ENCODE assay signal across 9 mouse cellular contexts in the genomic region with DNA sequence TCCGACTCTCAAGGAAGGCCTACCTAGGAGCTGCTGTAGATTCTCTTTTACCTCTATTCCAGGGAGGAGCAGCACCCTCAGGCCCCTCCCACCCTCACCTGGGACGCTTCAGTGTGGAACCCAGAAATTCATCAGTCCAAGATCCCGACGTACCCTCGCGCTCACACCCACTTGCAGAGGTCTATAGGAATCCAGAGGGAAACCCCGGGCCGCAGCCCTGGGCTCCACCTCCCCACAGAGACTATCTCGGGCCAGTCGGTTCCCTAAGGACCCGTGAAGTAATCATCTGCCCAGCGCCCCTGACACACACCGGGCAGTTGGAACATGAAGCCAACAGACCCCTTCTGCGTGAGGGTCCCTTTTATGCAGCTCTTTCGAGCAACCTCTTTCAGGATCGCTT. TPM values are rescaled to one million over a fixed set of nuclear protein-coding genes. Genes with fewer than 3 reads are reported as not detected.
DNase-seq lines count a peak whose midpoint lies in the region; ATAC-seq and TF ChIP-seq lines count a peak whose summit lies in the region.
"Had no signal": no experiment of that assay in that cellular context is flagged by ENCODE, and none has a peak within 500 bp of the region (broad histone marks: within the 10 kb centered on the region; RNA-seq: fewer than 3 reads in every experiment).

No protein-coding gene starts in this region.

- peak overlapping the region; percentile 89 for H3K9ac ChIP-seq in kidney, embryonic 14.5 days (ENCODE audit: low read depth, low read length)
- peak overlapping the region; percentile 80 for H3K9ac ChIP-seq in limb, embryonic 14.5 days (ENCODE audit: low read depth, low read length, severe bottlenecking)
- H3K9ac ChIP-seq in stomach, postnatal 0 days (ENCODE audit: low read length) = peak overlapping the region; percentile 83

- DNase-seq in kidney, postnatal 10 days = no peak
- peak; percentile 27 for DNase-seq in Muller cell, postnatal 12 days (ENCODE audit: inconsistent ontology term)
- no peak for DNase-seq in limb, embryonic 14.5 days (ENCODE audit: low spot score)
- DNase-seq in stomach, postnatal 0 days (ENCODE audit: low spot score) = no peak
- DNase-seq in adipocyte (ENCODE audit: low spot score) = no peak
- no peak for DNase-seq in gastrocnemius, postnatal 4 days (ENCODE audit: low spot score in 2 of 2)

- H3K4me2 ChIP-seq in kidney, embryonic 14.5 days (replicated peaks; ENCODE audit: low read depth, low read length) = peak overlapping the region; percentile 88
- H3K4me2 ChIP-seq in limb, embryonic 14.5 days (replicated peaks; ENCODE audit: low read depth, low read length, severe bottlenecking) = peak overlapping the region; percentile 83
- H3K4me2 ChIP-seq in stomach, postnatal 0 days (replicated peaks; ENCODE audit: low read depth) = peak overlapping the region; percentile 63

- WGBS in kidney, embryonic 14.5 days = 2% methylated on average over 16 of the region's 16 CpGs
- 1% methylated on average over 16 of the region's 16 CpGs for WGBS in limb, embryonic 14.5 days
- 4% methylated on average over 16 of the region's 16 CpGs for WGBS in stomach, postnatal 0 days

- peaks cover 19% of the 10 kb centered on the region for H3K36me3 ChIP-seq in kidney, embryonic 14.5 days (ENCODE audit: control insufficient read depth, insufficient read depth, low read length)
- H3K36me3 ChIP-seq in limb, embryonic 14.5 days (ENCODE audit: control insufficient read depth, insufficient read depth, low read length) = peaks cover 30% of the 10 kb centered on the region
- peaks cover 6% of the 10 kb centered on the region; the same call in 1 of the 2 replicates for H3K36me3 ChIP-seq in stomach, postnatal 0 days (ENCODE audit: control insufficient read depth, insufficient read depth, low read length)

- TF ChIP-seq POLR2A in limb, embryonic 14.5 days (IDR thresholded peaks at IDR 0.05; ENCODE audit: borderline replicate concordance, extremely low read depth, insufficient read depth, insufficient read length) = no peak

- H3K27me3 ChIP-seq in kidney, embryonic 14.5 days (ENCODE audit: control insufficient read depth, insufficient read depth, low read length) = no peaks in the 10 kb centered on the region
- no peaks in the 10 kb centered on the region for H3K27me3 ChIP-seq in limb, embryonic 14.5 days (ENCODE audit: control insufficient read depth, insufficient read depth, low read length)
- no peaks in the 10 kb centered on the region for H3K27me3 ChIP-seq in stomach, postnatal 0 days (ENCODE audit: control insufficient read depth, insufficient read depth, low read length)

- no peaks in the 10 kb centered on the region for H3K9me3 ChIP-seq in kidney, embryonic 14.5 days (ENCODE audit: control insufficient read depth, low read length)
- H3K9me3 ChIP-seq in limb, embryonic 14.5 days (ENCODE audit: control insufficient read depth, low read length) = no peaks in the 10 kb centered on the region
- H3K9me3 ChIP-seq in stomach, postnatal 0 days (ENCODE audit: control insufficient read depth, low read length) = no peaks in the 10 kb centered on the region

- peak overlapping the region; percentile 71 for H3K4me3 ChIP-seq in kidney, embryonic 14.5 days (ENCODE audit: low read length)
- peak overlapping the region; percentile 72 for H3K4me3 ChIP-seq in limb, embryonic 14.5 days (replicated peaks; ENCODE audit: low read length)
- peak overlapping the region; percentile 75 for H3K4me3 ChIP-seq in stomach, postnatal 0 days (ENCODE audit: low read depth, low read length)

- peak; percentile 9; the same call in 1 of the 2 replicates for ATAC-seq in kidney, embryonic 14.5 days (ENCODE audit: low FRiP score, low TSS enrichment)
- ATAC-seq in erythroid progenitor cell, adult 5-6 weeks (replicated peaks; ENCODE audit: low FRiP score, poor library complexity, severe bottlenecking) = peak; percentile 20
- ATAC-seq in limb, embryonic 14.5 days (ENCODE audit: low FRiP score, low read depth) = 0 out of 2 replicates have a peak, but pooled peaks have one; percentile 0
- 0 out of 2 replicates have a peak, but pooled peaks have one; percentile 1 for ATAC-seq in stomach, postnatal 0 days (ENCODE audit: low FRiP score, low TSS enrichment)

- TF ChIP-seq EP300 in stomach, postnatal 0 days (optimal IDR thresholded peaks at IDR 0.05) = no peak

- no peak for TF ChIP-seq CTCF in stomach, postnatal 0 days (IDR thresholded peaks at IDR 0.05; ENCODE audit: low read depth)

- H3K27ac ChIP-seq in kidney, embryonic 14.5 days (ENCODE audit: low read depth, low read length) = peak overlapping the region; percentile 85
- peak overlapping the region; percentile 67 for H3K27ac ChIP-seq in limb, embryonic 14.5 days (replicated peaks; ENCODE audit: low read depth, low read length)
- peak overlapping the region; percentile 70 for H3K27ac ChIP-seq in stomach, postnatal 0 days (replicated peaks)

- peaks cover 7% of the 10 kb centered on the region; the same call in 1 of the 2 replicates for H3K4me1 ChIP-seq in kidney, embryonic 14.5 days (ENCODE audit: control insufficient read depth, insufficient read depth, low read length)
- H3K4me1 ChIP-seq in limb, embryonic 14.5 days (ENCODE audit: control insufficient read depth, insufficient read depth, low read length) = peaks cover 5% of the 10 kb centered on the region
- H3K4me1 ChIP-seq in stomach, postnatal 0 days (replicated peaks; ENCODE audit: control insufficient read depth, insufficient read depth) = 0 out of 2 replicates have a peak, but pooled peaks cover 3% of the 10 kb centered on the region

RNA-seq across cellular contexts. Expression of a gene that starts 0.6 kb away (rescaled TPM):
- 50.7 and 54.5 TPM in 2 replicates for polyA plus RNA-seq in kidney, embryonic 14.5 days (2014; fragmentation: Nextera tagmentation; extraction: Ambion mirVana)
- total RNA-seq in erythroid progenitor cell, adult 5-6 weeks (2015; ENCODE audit: low replicate concordance) = 3.4 and 14.4 TPM in 2 replicates
- 4.4 and 9.2 TPM in 2 replicates for total RNA-seq in erythroid progenitor cell, adult 5-6 weeks (2017; ENCODE audit: low replicate concordance)
- 92.3 and 108 TPM in 2 replicates for polyA plus RNA-seq in limb, embryonic 14.5 days (2012; rRNA removed)
- 49.0 and 51.2 TPM in 2 replicates for polyA plus RNA-seq in limb, embryonic 14.5 days (2014; fragmentation: Nextera tagmentation; extraction: Ambion mirVana)
- 30.8 and 33.8 TPM in 2 replicates for polyA plus RNA-seq in stomach, postnatal 0 days (2015; fragmentation: Nextera tagmentation; extraction: Ambion mirVana)
- total RNA-seq in gastrocnemius, postnatal 4 days (2021) = 10 to 100 TPM; 18.3 to 19.5 TPM

RNA-seq across cellular contexts. Expression of a gene that starts 16.0 kb away (rescaled TPM):
- polyA plus RNA-seq in kidney, embryonic 14.5 days (2014; fragmentation: Nextera tagmentation; extraction: Ambion mirVana) = 0.46 and 1.6 TPM in 2 replicates
- not detected in 2 replicates for total RNA-seq in erythroid progenitor cell, adult 5-6 weeks (2015; ENCODE audit: low replicate concordance)
- not detected in 2 replicates for total RNA-seq in erythroid progenitor cell, adult 5-6 weeks (2017; ENCODE audit: low replicate concordance)
- 1.8 TPM in 2 replicates for polyA plus RNA-seq in limb, embryonic 14.5 days (2012; rRNA removed)
- polyA plus RNA-seq in limb, embryonic 14.5 days (2014; fragmentation: Nextera tagmentation; extraction: Ambion mirVana) = 0.66 and 0.75 TPM in 2 replicates
- 2.0 and 2.5 TPM in 2 replicates for polyA plus RNA-seq in stomach, postnatal 0 days (2015; fragmentation: Nextera tagmentation; extraction: Ambion mirVana)
- under 1 TPM; 0.34 to 0.49 TPM for total RNA-seq in gastrocnemius, postnatal 4 days (2021)
- total RNA-seq: common myeloid progenitor, adult 5-6 weeks had no signal

RNA-seq across cellular contexts. Expression of a gene that starts 21.3 kb away (rescaled TPM):
- 321 and 322 TPM in 2 replicates for polyA plus RNA-seq in kidney, embryonic 14.5 days (2014; fragmentation: Nextera tagmentation; extraction: Ambion mirVana)
- total RNA-seq in erythroid progenitor cell, adult 5-6 weeks (2015; ENCODE audit: low replicate concordance) = 108 and 138 TPM in 2 replicates
- total RNA-seq in erythroid progenitor cell, adult 5-6 weeks (2017; ENCODE audit: low replicate concordance) = 354 and 496 TPM in 2 replicates
- 161 and 188 TPM in 2 replicates for polyA plus RNA-seq in limb, embryonic 14.5 days (2012; rRNA removed)
- 238 and 243 TPM in 2 replicates for polyA plus RNA-seq in limb, embryonic 14.5 days (2014; fragmentation: Nextera tagmentation; extraction: Ambion mirVana)
- polyA plus RNA-seq in stomach, postnatal 0 days (2015; fragmentation: Nextera tagmentation; extraction: Ambion mirVana) = 459 and 468 TPM in 2 replicates
- total RNA-seq in gastrocnemius, postnatal 4 days (2021) = 100 to 1,000 TPM; 120 to 128 TPM

RNA-seq across cellular contexts. Expression of a gene that starts 24.4 kb away (rescaled TPM):
- polyA plus RNA-seq in kidney, embryonic 14.5 days (2014; fragmentation: Nextera tagmentation; extraction: Ambion mirVana) = 22.0 and 34.1 TPM in 2 replicates
- 28.5 and 37.3 TPM in 2 replicates for total RNA-seq in erythroid progenitor cell, adult 5-6 weeks (2015; ENCODE audit: low replicate concordance)
- 1.4 and 7.1 TPM in 2 replicates for total RNA-seq in erythroid progenitor cell, adult 5-6 weeks (2017; ENCODE audit: low replicate concordance)
- polyA plus RNA-seq in limb, embryonic 14.5 days (2012; rRNA removed) = 75.1 and 104 TPM in 2 replicates
- 22.8 and 32.2 TPM in 2 replicates for polyA plus RNA-seq in limb, embryonic 14.5 days (2014; fragmentation: Nextera tagmentation; extraction: Ambion mirVana)
- polyA plus RNA-seq in stomach, postnatal 0 days (2015; fragmentation: Nextera tagmentation; extraction: Ambion mirVana) = 17.2 and 17.6 TPM in 2 replicates
- total RNA-seq in gastrocnemius, postnatal 4 days (2021) = 10 to 100 TPM; 16.4 to 25.2 TPM

RNA-seq across cellular contexts. Expression of a gene that starts 30.5 kb away (rescaled TPM):
- polyA plus RNA-seq in kidney, embryonic 14.5 days (2014; fragmentation: Nextera tagmentation; extraction: Ambion mirVana) = 9.1 and 14.1 TPM in 2 replicates
- 34.2 and 34.4 TPM in 2 replicates for total RNA-seq in erythroid progenitor cell, adult 5-6 weeks (2015; ENCODE audit: low replicate concordance)
- total RNA-seq in erythroid progenitor cell, adult 5-6 weeks (2017; ENCODE audit: low replicate concordance) = 14.0 and 19.1 TPM in 2 replicates
- polyA plus RNA-seq in limb, embryonic 14.5 days (2012; rRNA removed) = 25.0 and 43.0 TPM in 2 replicates
- 6.9 and 8.2 TPM in 2 replicates for polyA plus RNA-seq in limb, embryonic 14.5 days (2014; fragmentation: Nextera tagmentation; extraction: Ambion mirVana)
- polyA plus RNA-seq in stomach, postnatal 0 days (2015; fragmentation: Nextera tagmentation; extraction: Ambion mirVana) = 1.8 and 2.0 TPM in 2 replicates
- 1 to 10 TPM; 4.0 to 4.5 TPM for total RNA-seq in gastrocnemius, postnatal 4 days (2021)
